Mouse (Mus musculus): ENCODE results near the gene Lamtor1. TPM values are rescaled to one million over a fixed set of nuclear protein-coding genes. Genes with fewer than 3 reads are reported as not detected.

Gene Lamtor1
- total and polyA plus RNA-seq, 3 experiments = 96.5 to 146 (median 136) TPM

GRCm38 (mm10) chr7:101875978-101876377 is 29.7 kb upstream of the Lamtor1 start:
- ATAC-seq (ENCODE audit: extremely low read depth, insufficient number of reproducible peaks, low FRiP score, poor library complexity, severe bottlenecking) = no peak
- Histone ChIP-seq H3K36me3 (replicated peaks) (no peaks in the 10 kb centered on the region), H3K27me3 (ENCODE audit: insufficient read depth, low read length) (peaks cover 15% of the 10 kb centered on the region), H3K4me1 (ENCODE audit: insufficient read depth, low read depth, low read length) (no peaks in the 10 kb centered on the region; the same call in 1 of the 2 replicates), H3K9me3 (replicated peaks) (no peaks in the 10 kb centered on the region), H3K4me3 (ENCODE audit: low read depth, low read length) (no peak overlapping the region)
- TF ChIP-seq GATA1 (IDR thresholded peaks at IDR 0.05; ENCODE audit: borderline replicate concordance, low read length) = no peak
- TF ChIP-seq CTCF (IDR thresholded peaks at IDR 0.05; ENCODE audit: low read depth, low read length) = no peak
- TF ChIP-seq POLR2AphosphoS5 (IDR thresholded peaks at IDR 0.05; ENCODE audit: insufficient replicate concordance, low read depth, low read length) = no peak
- TF ChIP-seq GATA2 (IDR thresholded peaks at IDR 0.05; ENCODE audit: borderline replicate concordance, low read depth, low read length) = no peak
- no peak for TF ChIP-seq TAL1 (conservative IDR thresholded peaks at IDR 0.05; ENCODE audit: low read depth, low read length)
- DNase-seq (ENCODE audit: low spot score) = no peak

GRCm38 (mm10) chr7:101880855-101881254 is 24.8 kb upstream of the Lamtor1 start:
- TF ChIP-seq POLR2AphosphoS5 (IDR thresholded peaks at IDR 0.05; ENCODE audit: insufficient replicate concordance, low read depth, low read length) (no peak), GATA2 (IDR thresholded peaks at IDR 0.05; ENCODE audit: borderline replicate concordance, low read depth, low read length) (no peak)
- Histone ChIP-seq H3K27me3 (ENCODE audit: insufficient read depth, low read length) (peaks cover 16% of the 10 kb centered on the region), H3K9me3 (replicated peaks) (no peaks in the 10 kb centered on the region), H3K4me1 (ENCODE audit: insufficient read depth, low read depth, low read length) (no peaks in the 10 kb centered on the region), H3K36me3 (replicated peaks) (no peaks in the 10 kb centered on the region), H3K4me3 (ENCODE audit: low read depth, low read length) (no peak overlapping the region)
- ATAC-seq (ENCODE audit: extremely low read depth, insufficient number of reproducible peaks, low FRiP score, poor library complexity, severe bottlenecking) (no peak), DNase-seq (ENCODE audit: low spot score) (no peak)

GRCm38 (mm10) chr7:101882413-101883154 is 23.1 kb upstream of the Lamtor1 start:
- Histone ChIP-seq H3K9me3 (replicated peaks) (no peaks in the 10 kb centered on the region), H3K27me3 (ENCODE audit: insufficient read depth, low read length) (peaks cover 19% of the 10 kb centered on the region), H3K36me3 (replicated peaks) (no peaks in the 10 kb centered on the region), H3K4me3 (ENCODE audit: low read depth, low read length) (no peak overlapping the region), H3K4me1 (ENCODE audit: insufficient read depth, low read depth, low read length) (no peaks in the 10 kb centered on the region)
- no peak for DNase-seq (ENCODE audit: low spot score)
- no peak for TF ChIP-seq CTCF (IDR thresholded peaks at IDR 0.05; ENCODE audit: low read depth, low read length)
- TF ChIP-seq POLR2AphosphoS5 (IDR thresholded peaks at IDR 0.05; ENCODE audit: insufficient replicate concordance, low read depth, low read length) = no peak
- TF ChIP-seq GATA2 (IDR thresholded peaks at IDR 0.05; ENCODE audit: borderline replicate concordance, low read depth, low read length) = no peak
- TF ChIP-seq TAL1 (conservative IDR thresholded peaks at IDR 0.05; ENCODE audit: low read depth, low read length) = no peak
- no peak for ATAC-seq (ENCODE audit: extremely low read depth, insufficient number of reproducible peaks, low FRiP score, poor library complexity, severe bottlenecking)

GRCm38 (mm10) chr7:101884160-101884559 is 21.5 kb upstream of the Lamtor1 start:
- ATAC-seq (ENCODE audit: extremely low read depth, insufficient number of reproducible peaks, low FRiP score, poor library complexity, severe bottlenecking) (no peak), DNase-seq (ENCODE audit: low spot score) (no peak)
- Histone ChIP-seq H3K9me3 (replicated peaks) (no peaks in the 10 kb centered on the region), H3K36me3 (replicated peaks) (no peaks in the 10 kb centered on the region), H3K27me3 (ENCODE audit: insufficient read depth, low read length) (peaks cover 17% of the 10 kb centered on the region), H3K4me1 (ENCODE audit: insufficient read depth, low read depth, low read length) (no peaks in the 10 kb centered on the region), H3K4me3 (ENCODE audit: low read depth, low read length) (no peak overlapping the region)
- TF ChIP-seq GATA2 (IDR thresholded peaks at IDR 0.05; ENCODE audit: borderline replicate concordance, low read depth, low read length) (no peak), GATA1 (IDR thresholded peaks at IDR 0.05; ENCODE audit: borderline replicate concordance, low read length) (no peak), TAL1 (conservative IDR thresholded peaks at IDR 0.05; ENCODE audit: low read depth, low read length) (no peak), POLR2AphosphoS5 (IDR thresholded peaks at IDR 0.05; ENCODE audit: insufficient replicate concordance, low read depth, low read length) (no peak), CTCF (IDR thresholded peaks at IDR 0.05; ENCODE audit: low read depth, low read length) (no peak)

- Histone ChIP-seq H3K9me3 (replicated peaks) (no peaks in the 10 kb centered on the region), H3K4me3 (ENCODE audit: low read depth, low read length) (no peak overlapping the region), H3K36me3 (replicated peaks) (no peaks in the 10 kb centered on the region), H3K4me1 (ENCODE audit: insufficient read depth, low read depth, low read length) (peaks cover under 1% of the 10 kb centered on the region; the same call in 1 of the 2 replicates), H3K27me3 (ENCODE audit: insufficient read depth, low read length) (peaks cover 21% of the 10 kb centered on the region)
- no peak for TF ChIP-seq POLR2AphosphoS5 (IDR thresholded peaks at IDR 0.05; ENCODE audit: insufficient replicate concordance, low read depth, low read length)
- TF ChIP-seq TAL1 (conservative IDR thresholded peaks at IDR 0.05; ENCODE audit: low read depth, low read length) = no peak
- TF ChIP-seq GATA1 (IDR thresholded peaks at IDR 0.05; ENCODE audit: borderline replicate concordance, low read length) = no peak
- TF ChIP-seq CTCF (IDR thresholded peaks at IDR 0.05; ENCODE audit: low read depth, low read length) = no peak
- TF ChIP-seq GATA2 (IDR thresholded peaks at IDR 0.05; ENCODE audit: borderline replicate concordance, low read depth, low read length) = no peak
- no peak for ATAC-seq (ENCODE audit: extremely low read depth, insufficient number of reproducible peaks, low FRiP score, poor library complexity, severe bottlenecking)
- no peak for DNase-seq (ENCODE audit: low spot score)
Measured at GRCm38 (mm10) chr7:101886274-101886673, 19.4 kb upstream of the Lamtor1 start.

GRCm38 (mm10) chr7:101888460-101888859 is 17.2 kb upstream of the Lamtor1 start:
- Histone ChIP-seq H3K36me3 (replicated peaks) (no peaks in the 10 kb centered on the region), H3K4me1 (ENCODE audit: insufficient read depth, low read depth, low read length) (peaks cover 2% of the 10 kb centered on the region; the same call in 1 of the 2 replicates), H3K27me3 (ENCODE audit: insufficient read depth, low read length) (peaks cover 15% of the 10 kb centered on the region), H3K4me3 (ENCODE audit: low read depth, low read length) (no peak overlapping the region), H3K9me3 (replicated peaks) (no peaks in the 10 kb centered on the region)
- no peak for TF ChIP-seq POLR2AphosphoS5 (IDR thresholded peaks at IDR 0.05; ENCODE audit: insufficient replicate concordance, low read depth, low read length)
- no peak for TF ChIP-seq GATA1 (IDR thresholded peaks at IDR 0.05; ENCODE audit: borderline replicate concordance, low read length)
- no peak for TF ChIP-seq GATA2 (IDR thresholded peaks at IDR 0.05; ENCODE audit: borderline replicate concordance, low read depth, low read length)
- no peak for TF ChIP-seq TAL1 (conservative IDR thresholded peaks at IDR 0.05; ENCODE audit: low read depth, low read length)
- TF ChIP-seq CTCF (IDR thresholded peaks at IDR 0.05; ENCODE audit: low read depth, low read length) = no peak
- no peak for DNase-seq (ENCODE audit: low spot score)
- ATAC-seq (ENCODE audit: extremely low read depth, insufficient number of reproducible peaks, low FRiP score, poor library complexity, severe bottlenecking) = no peak

All from G1E (cell line).